Mouse (Mus musculus) kidney, embryonic 15.5 days (tissue): ENCODE results near the gene Slc4a2. TPM values are rescaled to one million over a fixed set of nuclear protein-coding genes. Genes with fewer than 3 reads are reported as not detected.

Experiments used
- ATAC-seq: fragments of 200-750 bp; cut with Nextera tagmentation; replicated peaks from 2 replicates; pipeline ENCODE4 v1.8.0; 2017; ENCODE audit warnings: moderate TSS enrichment; ENCODE audit not compliant: low FRiP score
- H3K27ac ChIP-seq: fragments of 300-500 bp; sonication (generic); 2 replicates; pipeline ENCODE4 v1.5.1; 2015; ENCODE audit warnings: mild to moderate bottlenecking, inconsistent platforms
- H3K27me3 ChIP-seq: fragments of 300-500 bp; sonication (generic); 2 replicates; pipeline ENCODE4 v1.6.1; 2015; ENCODE audit warnings: inconsistent platforms
- H3K36me3 ChIP-seq: fragments of 300-500 bp; sonication (generic); 2 replicates; pipeline ENCODE4 v1.6.1; 2015; ENCODE audit warnings: inconsistent platforms
- H3K4me1 ChIP-seq: fragments of 300-500 bp; sonication (generic); 2 replicates; pipeline ENCODE4 v1.6.1; 2015; ENCODE audit warnings: inconsistent platforms
- H3K4me2 ChIP-seq: fragments of 300-500 bp; sonication (generic); 2 replicates; pipeline ENCODE4 v1.6.1; 2015; ENCODE audit warnings: moderate library complexity, mild to moderate bottlenecking, inconsistent platforms
- H3K4me3 ChIP-seq: fragments of 300-500 bp; sonication (generic); replicated peaks from 2 replicates; pipeline ENCODE4 v1.5.1; 2015; ENCODE audit warnings: mild to moderate bottlenecking, inconsistent platforms
- H3K9ac ChIP-seq: fragments of 300-500 bp; sonication (generic); 2 replicates; pipeline ENCODE4 v1.6.1; 2015; ENCODE audit warnings: mild to moderate bottlenecking, inconsistent platforms
- H3K9me3 ChIP-seq: fragments of 300-500 bp; sonication (generic); replicated peaks from 2 replicates; pipeline ENCODE4 v1.6.1; 2016; ENCODE audit warnings: inconsistent platforms
- WGBS: fragments of 180-500 bp; shearing (Covaris S2); methylation state at CpG from one replicate; pipeline ENCODE4 v1.1.7; 2015; ENCODE audit warnings: mixed read lengths; 5-methylcytosine and 5-hydroxymethylcytosine counted together
- polyA plus RNA-seq: library from polyadenylated mRNA; unstranded; fragments of >200 nt; fragmentation: Nextera tagmentation; extraction: Ambion mirVana; gene quantifications from 2 replicates; pipeline ENCODE4 v1.2.1, GENCODE M21; 2015

Gene Slc4a2
- polyA plus RNA-seq, 1 experiment from 2014 or later = 42.7 TPM

DNA sequence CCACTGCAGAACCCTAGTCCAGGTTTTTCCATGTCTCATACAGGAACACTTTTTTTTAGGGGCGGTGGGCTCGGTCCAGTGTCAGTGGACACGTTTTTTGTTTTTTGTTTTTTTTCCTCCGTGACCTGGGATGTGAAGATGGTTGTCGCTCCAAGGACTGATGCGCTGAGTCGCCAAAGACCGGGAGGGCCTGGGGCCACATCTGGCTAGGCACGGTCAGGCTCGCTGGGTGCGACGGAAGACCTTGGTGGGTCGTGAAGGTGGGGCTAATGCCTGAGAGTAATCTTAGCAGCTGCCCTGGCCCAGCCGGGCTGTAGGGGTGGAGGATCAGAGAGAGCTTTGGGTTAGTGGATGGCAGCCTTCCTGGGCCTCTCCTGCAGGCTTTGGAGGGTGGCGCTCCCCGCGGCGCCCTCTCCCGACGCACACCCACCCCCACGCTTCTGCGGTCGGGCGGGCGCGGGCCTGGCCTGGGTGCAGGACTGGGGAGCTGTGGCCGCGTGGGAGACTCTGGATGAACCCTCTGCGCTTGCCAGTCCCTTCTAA, 29.1 kb downstream of the Slc4a2 start:
- Histone ChIP-seq H3K27ac (peak overlapping the region; percentile 89), H3K36me3 (0 out of 2 replicates have a peak, but pooled peaks cover 3% of the 10 kb centered on the region), H3K27me3 (peaks cover 3% of the 10 kb centered on the region; the same call in 1 of the 2 replicates), H3K9me3 (no peaks in the 10 kb centered on the region), H3K9ac (peak overlapping the region; percentile 90), H3K4me1 (peaks cover 54% of the 10 kb centered on the region), H3K4me2 (peak overlapping the region; percentile 94), H3K4me3 (peak overlapping the region; percentile 87)
- 0% methylated on average over 28 of the region's 29 CpGs for WGBS
- peak; percentile 15; the same call in 1 of the 2 replicates for ATAC-seq

DNA sequence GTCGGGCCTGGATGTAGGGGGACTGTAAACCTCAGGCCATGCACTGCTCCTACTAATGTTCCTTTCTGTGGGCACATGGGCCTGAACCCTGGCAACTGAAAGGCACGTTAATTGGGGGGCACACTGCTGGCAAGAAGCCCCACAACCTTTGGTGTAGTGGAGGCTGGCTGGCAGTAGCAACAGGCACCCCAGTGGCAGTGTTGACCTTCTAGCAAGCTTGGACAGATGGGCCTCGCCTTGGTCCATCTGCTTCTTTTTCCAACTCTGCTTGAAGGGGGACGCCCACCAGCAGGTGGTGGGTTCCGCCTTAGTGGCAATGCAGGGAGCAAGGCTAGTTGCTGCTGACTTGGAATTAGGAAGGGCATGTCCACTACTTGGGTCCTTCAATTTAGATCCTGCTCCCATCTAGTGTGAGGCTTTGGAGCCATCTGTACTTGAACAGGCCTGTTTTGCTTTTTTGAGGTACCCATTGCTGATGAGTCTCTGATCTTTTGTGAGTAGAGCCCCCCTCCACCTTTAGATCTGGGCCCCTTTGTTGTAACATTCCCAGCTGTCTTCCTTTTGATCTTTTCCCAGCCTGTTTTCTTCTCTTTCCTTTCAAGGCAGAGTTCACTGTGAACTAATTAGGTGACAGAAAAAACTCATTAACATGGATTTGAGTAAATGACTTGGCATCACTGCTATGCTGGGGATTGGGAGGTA, 29.8 kb downstream of the Slc4a2 start:
- H3K9me3 ChIP-seq = no peaks in the 10 kb centered on the region
- H3K4me1 ChIP-seq = peaks cover 50% of the 10 kb centered on the region
- no peak for ATAC-seq
- WGBS = 11% methylated on average over 5 of the region's 5 CpGs
- peak overlapping the region; percentile 87 for H3K4me3 ChIP-seq
- peak overlapping the region; percentile 94 for H3K4me2 ChIP-seq
- H3K36me3 ChIP-seq = 0 out of 2 replicates have a peak, but pooled peaks cover 5% of the 10 kb centered on the region
- peak overlapping the region; percentile 90 for H3K9ac ChIP-seq
- peak overlapping the region; percentile 89 for H3K27ac ChIP-seq
- H3K27me3 ChIP-seq = peaks cover 3% of the 10 kb centered on the region; the same call in 1 of the 2 replicates

DNA sequence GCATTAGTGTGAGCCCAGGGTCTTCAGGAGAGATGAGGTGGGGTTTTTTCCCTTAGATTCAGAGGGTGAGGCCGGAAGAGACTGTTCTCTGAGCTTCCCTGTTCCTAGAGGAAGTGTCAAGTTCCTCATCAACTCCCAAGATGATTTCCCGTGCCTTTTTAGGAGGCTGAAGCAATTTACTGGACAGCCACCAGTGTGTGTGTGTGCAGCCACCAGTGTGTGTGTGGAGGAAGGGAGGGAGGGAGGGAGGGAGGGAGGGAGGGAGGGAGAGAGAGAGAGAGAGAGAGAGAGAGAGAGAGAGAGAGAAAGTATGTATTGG, 30.3 kb downstream of the Slc4a2 start:
- ATAC-seq = no peak
- peak overlapping the region; percentile 87 for H3K4me3 ChIP-seq
- no peaks in the 10 kb centered on the region for H3K9me3 ChIP-seq
- H3K4me2 ChIP-seq = peak overlapping the region; percentile 94
- 11% methylated on average over 2 of the region's 2 CpGs for WGBS
- H3K27ac ChIP-seq = peak overlapping the region; percentile 81; the same call in 1 of the 2 replicates
- peaks cover 10% of the 10 kb centered on the region; the same call in 1 of the 2 replicates for H3K36me3 ChIP-seq
- H3K9ac ChIP-seq = peak overlapping the region; percentile 90; the same call in 1 of the 2 replicates
- H3K27me3 ChIP-seq = peaks cover 3% of the 10 kb centered on the region; the same call in 1 of the 2 replicates
- peaks cover 50% of the 10 kb centered on the region for H3K4me1 ChIP-seq

DNA sequence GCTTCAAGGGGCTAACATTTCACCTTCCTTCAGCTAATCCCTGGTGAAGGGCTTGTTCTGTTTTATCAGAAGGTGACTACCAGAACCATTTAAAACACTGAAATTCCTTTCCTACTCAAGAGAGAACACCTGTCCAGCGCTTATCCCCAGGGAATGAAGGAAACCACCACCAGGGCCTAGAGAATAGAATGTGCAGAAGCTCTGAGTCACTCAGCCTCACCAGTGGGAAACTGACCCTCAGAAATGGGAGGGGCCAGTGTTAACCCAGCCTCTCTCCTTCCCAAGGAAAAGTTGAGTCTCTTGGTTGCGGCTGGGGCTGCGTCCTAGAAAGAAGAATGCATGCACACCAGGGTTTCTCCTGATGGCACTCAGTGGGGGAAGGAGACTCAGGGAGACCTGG, 31.4 kb downstream of the Slc4a2 start:
- H3K4me1 ChIP-seq = peaks cover 54% of the 10 kb centered on the region
- ATAC-seq = no peak
- H3K27ac ChIP-seq = peak overlapping the region; percentile 81
- H3K36me3 ChIP-seq = peaks cover 13% of the 10 kb centered on the region
- no peak overlapping the region for H3K9ac ChIP-seq
- no peak overlapping the region for H3K4me3 ChIP-seq
- no peaks in the 10 kb centered on the region for H3K9me3 ChIP-seq
- H3K27me3 ChIP-seq = peaks cover under 1% of the 10 kb centered on the region; the same call in 1 of the 2 replicates
- WGBS = 72% methylated on average over 3 of the region's 3 CpGs
- peak overlapping the region; percentile 94 for H3K4me2 ChIP-seq

DNA sequence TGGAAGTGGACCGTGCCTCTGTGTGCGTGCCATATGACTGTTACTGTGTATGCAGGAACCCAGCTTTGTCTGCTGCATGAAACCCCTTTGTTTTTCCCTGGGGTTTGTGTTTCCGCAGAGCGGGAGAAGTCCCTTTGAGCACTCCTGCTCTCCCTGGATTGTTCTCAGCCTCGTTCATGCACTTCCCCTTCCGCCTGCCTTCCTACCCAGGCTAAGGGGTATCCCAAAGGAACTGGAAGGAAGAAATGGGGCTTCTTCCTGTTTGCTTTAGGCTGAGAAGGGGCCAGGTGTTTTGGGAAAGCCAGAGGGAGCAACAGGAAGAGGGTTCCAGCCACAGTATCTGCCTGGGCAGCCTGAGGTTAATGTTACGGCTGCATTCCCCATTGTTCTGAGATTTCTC, 32.0 kb downstream of the Slc4a2 start:
- Histone ChIP-seq H3K9ac (no peak overlapping the region), H3K27me3 (no peaks in the 10 kb centered on the region), H3K9me3 (no peaks in the 10 kb centered on the region), H3K4me3 (no peak overlapping the region), H3K36me3 (peaks cover 16% of the 10 kb centered on the region), H3K27ac (peak overlapping the region; percentile 81), H3K4me2 (peak overlapping the region; percentile 94), H3K4me1 (peaks cover 55% of the 10 kb centered on the region)
- WGBS = 69% methylated on average over 7 of the region's 7 CpGs
- no peak for ATAC-seq

GRCm38 (mm10) chr5:24466762-24467161, 43.1 kb downstream of the Slc4a2 start:
- Histone ChIP-seq H3K4me3 (no peak overlapping the region), H3K4me2 (no peak overlapping the region), H3K9ac (no peak overlapping the region), H3K9me3 (no peaks in the 10 kb centered on the region), H3K27me3 (no peaks in the 10 kb centered on the region), H3K27ac (no peak overlapping the region), H3K4me1 (0 out of 2 replicates have a peak, but pooled peaks cover 12% of the 10 kb centered on the region), H3K36me3 (peaks cover under 1% of the 10 kb centered on the region)
- WGBS = 77% methylated on average over 12 of the region's 12 CpGs
- no peak for ATAC-seq

- H3K27ac ChIP-seq = no peak overlapping the region
- no peak; the same call in 1 of the 2 replicates for ATAC-seq
- H3K9ac ChIP-seq = no peak overlapping the region
- no peaks in the 10 kb centered on the region for H3K36me3 ChIP-seq
- H3K9me3 ChIP-seq = no peaks in the 10 kb centered on the region
- 11% methylated on average over 5 of the region's 5 CpGs for WGBS
- H3K4me1 ChIP-seq = peaks cover 37% of the 10 kb centered on the region
- no peak overlapping the region for H3K4me3 ChIP-seq
- peaks cover 27% of the 10 kb centered on the region for H3K27me3 ChIP-seq
- H3K4me2 ChIP-seq = no peak overlapping the region
Measured at GRCm38 (mm10) chr5:24470600-24470999, 47.0 kb downstream of the Slc4a2 start.

DNA sequence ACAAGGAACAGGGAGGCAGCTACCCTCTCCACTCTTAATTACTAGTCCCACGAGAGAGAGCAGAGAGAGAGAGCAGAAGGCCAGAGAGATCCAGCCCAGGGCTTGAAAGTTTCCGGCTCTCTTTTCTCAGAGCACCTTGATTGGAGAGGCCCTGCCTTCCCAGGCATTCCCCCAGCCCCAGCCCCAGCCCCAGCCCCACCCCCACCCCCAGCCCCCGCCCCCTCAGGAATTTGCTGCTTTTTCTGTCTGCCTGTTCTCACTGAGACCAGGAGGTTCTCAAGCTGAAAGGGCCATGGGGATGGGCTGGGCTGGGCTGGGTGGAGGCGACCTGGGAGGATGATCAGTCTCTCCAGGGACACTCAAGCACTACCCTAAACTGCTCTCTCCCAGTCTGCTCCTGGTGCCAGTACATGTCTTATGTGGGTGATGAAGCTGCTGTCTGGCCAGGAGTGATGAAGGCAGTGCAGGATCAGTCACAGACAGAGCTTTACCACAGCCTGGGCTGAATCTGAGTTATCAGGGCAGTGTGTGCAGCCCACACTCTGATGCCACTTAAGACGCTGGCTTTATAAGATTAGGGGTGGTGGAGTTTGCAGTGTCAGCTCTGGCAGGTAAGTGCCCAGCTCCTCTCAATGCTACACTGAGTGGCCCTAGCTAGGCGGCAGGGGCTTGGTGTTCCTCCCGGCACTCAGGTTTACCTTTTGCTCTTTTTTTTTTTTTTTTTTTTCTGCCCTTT, 49.4 kb downstream of the Slc4a2 start:
- no peaks in the 10 kb centered on the region for H3K9me3 ChIP-seq
- ATAC-seq = no peak
- no peak overlapping the region for H3K4me3 ChIP-seq
- H3K4me2 ChIP-seq = 0 out of 2 replicates have a peak overlapping the region, but pooled peaks have one; percentile 89
- whole genome bisulfite sequencing = 45% methylated on average over 6 of the region's 7 CpGs
- peaks cover 30% of the 10 kb centered on the region for H3K27me3 ChIP-seq
- no peak overlapping the region for H3K9ac ChIP-seq
- H3K36me3 ChIP-seq = peaks cover 17% of the 10 kb centered on the region
- no peak overlapping the region for H3K27ac ChIP-seq
- peaks cover 42% of the 10 kb centered on the region for H3K4me1 ChIP-seq

DNA sequence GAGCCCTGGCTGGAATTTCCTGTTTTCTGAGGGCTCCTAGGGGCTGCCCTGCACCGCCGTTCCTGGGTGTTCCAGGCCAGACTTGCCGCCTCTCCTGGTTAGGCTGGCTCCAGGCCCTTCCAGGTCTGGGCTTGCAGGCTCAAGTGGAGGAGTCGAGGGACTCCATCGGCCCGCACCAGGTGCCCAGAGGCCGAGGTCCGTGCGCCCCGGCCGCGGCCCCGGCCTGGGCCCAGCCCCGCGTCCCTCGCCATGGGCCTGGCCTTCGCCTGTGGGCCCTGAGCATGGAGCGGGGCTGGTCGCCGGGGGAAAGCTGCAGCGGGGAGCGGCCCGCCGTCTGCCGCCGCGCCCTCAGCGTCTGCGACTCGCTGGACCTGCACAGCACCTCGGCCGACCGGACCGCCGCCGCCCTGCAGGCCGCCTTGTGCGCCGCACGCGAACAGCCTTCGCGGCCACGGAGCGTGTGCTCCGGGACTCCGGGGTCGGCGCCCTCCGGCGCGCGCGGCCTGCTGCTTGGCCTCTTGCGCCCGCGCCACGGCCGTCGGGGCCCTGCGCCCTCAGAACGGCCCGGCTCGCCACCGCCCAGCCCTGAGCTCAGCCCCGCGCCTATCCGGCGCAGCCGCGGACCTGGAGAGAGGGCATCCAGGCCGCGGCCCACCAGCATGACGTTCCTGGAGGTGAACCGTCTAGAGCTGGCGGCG, 50.5 kb downstream of the Slc4a2 start:
- Histone ChIP-seq H3K9ac (peak overlapping the region; percentile 57), H3K36me3 (peaks cover 28% of the 10 kb centered on the region), H3K9me3 (no peaks in the 10 kb centered on the region), H3K27me3 (peaks cover 30% of the 10 kb centered on the region), H3K4me3 (peak overlapping the region; percentile 52), H3K4me2 (peak overlapping the region; percentile 89), H3K4me1 (peaks cover 39% of the 10 kb centered on the region), H3K27ac (0 out of 2 replicates have a peak overlapping the region, but pooled peaks have one; percentile 58)
- WGBS = 2% methylated on average over 77 of the region's 77 CpGs
- ATAC-seq = peak; percentile 45

DNA sequence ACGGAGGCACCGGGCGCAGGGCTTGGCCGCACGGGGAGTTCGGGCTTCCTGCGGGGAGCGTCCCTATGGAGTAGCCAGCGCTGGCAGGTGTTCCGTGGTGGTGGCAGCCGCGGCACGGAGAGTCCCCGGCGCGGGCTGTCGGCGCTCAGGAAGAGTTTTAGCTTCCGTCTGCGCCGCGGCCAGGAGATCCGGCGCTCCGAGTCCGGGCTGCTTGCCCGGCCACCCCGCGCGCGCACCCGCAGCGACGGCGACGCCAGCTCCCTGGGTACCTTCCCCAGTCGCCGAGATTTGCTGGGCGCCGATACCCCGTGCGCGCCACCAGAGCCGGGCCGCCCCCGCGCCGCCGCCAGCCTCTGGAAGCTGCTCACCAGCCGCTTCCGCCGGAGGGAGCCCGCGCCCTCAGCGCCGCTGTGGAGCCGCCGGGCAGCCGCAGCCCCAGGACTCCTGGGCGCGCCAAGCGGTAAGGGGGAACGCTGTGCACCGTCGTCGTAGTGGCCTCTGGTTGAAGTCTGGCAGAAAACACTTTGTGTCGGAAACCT, 51.2 kb downstream of the Slc4a2 start:
- Histone ChIP-seq H3K36me3 (peaks cover 34% of the 10 kb centered on the region), H3K27ac (no peak overlapping the region), H3K4me3 (peak overlapping the region; percentile 52), H3K27me3 (peaks cover 30% of the 10 kb centered on the region), H3K9ac (peak overlapping the region; percentile 57), H3K4me2 (peak overlapping the region; percentile 89), H3K4me1 (peaks cover 39% of the 10 kb centered on the region), H3K9me3 (no peaks in the 10 kb centered on the region)
- WGBS = 2% methylated on average over 58 of the region's 67 CpGs
- peak; percentile 40 for ATAC-seq

- 68% methylated on average over 6 of the region's 6 CpGs for WGBS
- peaks cover 39% of the 10 kb centered on the region for H3K4me1 ChIP-seq
- H3K4me2 ChIP-seq = peak overlapping the region; percentile 89
- peaks cover 43% of the 10 kb centered on the region for H3K36me3 ChIP-seq
- peak; percentile 12; the same call in 1 of the 2 replicates for ATAC-seq
- H3K27ac ChIP-seq = no peak overlapping the region
- peaks cover 30% of the 10 kb centered on the region for H3K27me3 ChIP-seq
- H3K4me3 ChIP-seq = peak overlapping the region; percentile 52
- no peak overlapping the region for H3K9ac ChIP-seq
- H3K9me3 ChIP-seq = no peaks in the 10 kb centered on the region
Measured at GRCm38 (mm10) chr5:24475476-24476241, 52.0 kb downstream of the Slc4a2 start.
